In the genomic region with DNA sequence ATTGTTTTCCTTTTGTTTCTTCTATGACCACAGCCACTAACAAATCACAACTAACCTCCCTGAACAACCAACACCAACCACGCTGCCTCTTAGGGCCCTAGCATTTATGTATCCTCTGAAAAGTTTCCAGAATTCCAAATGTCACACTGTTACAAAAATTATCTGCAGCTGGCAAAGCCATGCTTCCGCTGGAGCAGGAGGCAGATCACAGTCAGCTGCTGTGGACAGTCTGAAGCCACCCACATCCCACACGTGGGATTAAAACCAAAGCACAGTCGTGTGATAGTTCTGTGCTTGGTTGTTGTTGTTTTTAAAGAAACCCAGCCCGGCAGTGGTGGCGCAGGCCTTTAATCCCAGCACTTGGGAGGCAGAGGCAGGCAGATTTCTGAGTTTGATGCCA, we compare ENCODE assay signal across 19 mouse cellular contexts. TPM values are rescaled to one million over a fixed set of nuclear protein-coding genes. Genes with fewer than 3 reads are reported as not detected.
A peak's percentile ranks its signal among the peaks of the same experiment; 100 is the strongest.
DNase-seq lines count a peak whose midpoint lies in the region; ATAC-seq and TF ChIP-seq lines count a peak whose summit lies in the region.
"Had no signal": no experiment of that assay in that cellular context is flagged by ENCODE, and none has a peak within 500 bp of the region (broad histone marks: within the 10 kb centered on the region; RNA-seq: fewer than 3 reads in every experiment).

No protein-coding gene starts in this region.

- H3K36me3 ChIP-seq in intestine, embryonic 15.5 days = no peaks in the 10 kb centered on the region
- H3K36me3 ChIP-seq in intestine, embryonic 16.5 days (ENCODE audit: control insufficient read depth, insufficient read depth, low read length) = no peaks in the 10 kb centered on the region
- H3K36me3 ChIP-seq in lung, embryonic 15.5 days = no peaks in the 10 kb centered on the region
- no peaks in the 10 kb centered on the region for H3K36me3 ChIP-seq in stomach, embryonic 15.5 days
- H3K36me3 ChIP-seq: midbrain, embryonic 13.5 days had no signal

- no peaks in the 10 kb centered on the region for H3K9me3 ChIP-seq in intestine, embryonic 15.5 days
- no peaks in the 10 kb centered on the region for H3K9me3 ChIP-seq in intestine, embryonic 16.5 days (ENCODE audit: control insufficient read depth, low read length)
- H3K9me3 ChIP-seq in lung, embryonic 15.5 days = no peaks in the 10 kb centered on the region
- no peaks in the 10 kb centered on the region for H3K9me3 ChIP-seq in stomach, embryonic 15.5 days
- H3K9me3 ChIP-seq: midbrain, embryonic 13.5 days had no signal

- no peak overlapping the region for H3K4me3 ChIP-seq in gastrocnemius, adult 2 months
- H3K4me3 ChIP-seq in intestine, embryonic 15.5 days (replicated peaks) = no peak overlapping the region
- H3K4me3 ChIP-seq in intestine, embryonic 16.5 days (ENCODE audit: low read length) = no peak overlapping the region
- no peak overlapping the region for H3K4me3 ChIP-seq in lung, embryonic 15.5 days
- no peak overlapping the region for H3K4me3 ChIP-seq in lung, adult 2 months (replicated peaks; ENCODE audit: extremely low read depth, low read depth, low read length)
- no peak overlapping the region for H3K4me3 ChIP-seq in stomach, embryonic 15.5 days (replicated peaks)
- H3K4me3 ChIP-seq: midbrain, embryonic 13.5 days had no signal

- WGBS in intestine, embryonic 15.5 days = 64% methylated on average over 6 of the region's 6 CpGs
- WGBS in intestine, embryonic 16.5 days = 62% methylated on average over 6 of the region's 6 CpGs
- WGBS in lung, embryonic 15.5 days = 48% methylated on average over 6 of the region's 6 CpGs
- 66% methylated on average over 6 of the region's 6 CpGs for WGBS in lung, adult 2 months
- 56% methylated on average over 6 of the region's 6 CpGs for WGBS in stomach, embryonic 15.5 days

- no peak overlapping the region for H3K4me2 ChIP-seq in intestine, embryonic 15.5 days (replicated peaks)
- no peak overlapping the region for H3K4me2 ChIP-seq in intestine, embryonic 16.5 days (ENCODE audit: low read depth, low read length)
- no peak overlapping the region for H3K4me2 ChIP-seq in lung, embryonic 15.5 days
- H3K4me2 ChIP-seq in stomach, embryonic 15.5 days = no peak overlapping the region
- H3K4me2 ChIP-seq: midbrain, embryonic 13.5 days had no signal

- DNase-seq in gastrocnemius, adult 2 months = no peak
- DNase-seq in gastrocnemius, adult 18-20 months (ENCODE audit: low spot score) = no peak
- no peak for DNase-seq in lung, adult 2 months
- DNase-seq in embryo, embryonic 9.5 days (ENCODE audit: extremely low spot score) = no peak
- DNase-seq: adrenal gland, postnatal 36 days; cerebellum, postnatal 14 days; forebrain, postnatal 0 days; gastrocnemius, postnatal 14 days; liver; right cerebral cortex, adult 18-20 months; spleen, adult 18-20 months; thymus, postnatal 36 days had no signal

- TF ChIP-seq CTCF in gastrocnemius, adult 2 months (IDR thresholded peaks at IDR 0.05) = no peak
- TF ChIP-seq CTCF in lung, adult 2 months (IDR thresholded peaks at IDR 0.05; ENCODE audit: insufficient read depth, low read length) = no peak

- intact Hi-C loops in gastrocnemius, adult 2 months (cut with DNase I) = no loop called here

- no peaks in the 10 kb centered on the region for H3K27me3 ChIP-seq in intestine, embryonic 15.5 days (replicated peaks)
- H3K27me3 ChIP-seq in intestine, embryonic 16.5 days (replicated peaks; ENCODE audit: control insufficient read depth, insufficient read depth, low read length) = no peaks in the 10 kb centered on the region
- H3K27me3 ChIP-seq in lung, embryonic 15.5 days = peaks cover 15% of the 10 kb centered on the region; the same call in 1 of the 2 replicates
- no peaks in the 10 kb centered on the region for H3K27me3 ChIP-seq in stomach, embryonic 15.5 days (replicated peaks)
- H3K27me3 ChIP-seq: midbrain, embryonic 13.5 days had no signal

- no peak for TF ChIP-seq POLR2A in lung, adult 2 months (IDR thresholded peaks at IDR 0.05; ENCODE audit: borderline replicate concordance, extremely low read depth, low read depth, low read length)

- H3K9ac ChIP-seq in intestine, embryonic 15.5 days = no peak overlapping the region
- H3K9ac ChIP-seq in intestine, embryonic 16.5 days (ENCODE audit: low read depth, low read length) = no peak overlapping the region
- H3K9ac ChIP-seq in lung, embryonic 15.5 days = no peak overlapping the region
- H3K9ac ChIP-seq in stomach, embryonic 15.5 days = no peak overlapping the region
- H3K9ac ChIP-seq: forebrain, postnatal 0 days; midbrain, embryonic 13.5 days had no signal

- ATAC-seq in intestine, embryonic 15.5 days = no peak
- ATAC-seq in intestine, embryonic 16.5 days = no peak
- no peak for ATAC-seq in lung, embryonic 15.5 days (ENCODE audit: borderline replicate concordance, extremely low read depth, low FRiP score, low TSS enrichment)
- ATAC-seq in stomach, embryonic 15.5 days (ENCODE audit: insufficient read depth, low FRiP score, low read depth) = no peak
- ATAC-seq: forebrain, postnatal 0 days; midbrain, embryonic 13.5 days had no signal

- peak overlapping the region; percentile 28; the same call in 1 of the 2 replicates for H3K27ac ChIP-seq in gastrocnemius, adult 2 months
- peak overlapping the region; percentile 61; the same call in 1 of the 2 replicates for H3K27ac ChIP-seq in intestine, embryonic 15.5 days
- no peak overlapping the region for H3K27ac ChIP-seq in intestine, embryonic 16.5 days (ENCODE audit: low read length)
- H3K27ac ChIP-seq in lung, embryonic 15.5 days = peak overlapping the region; percentile 85
- 0 out of 2 replicates have a peak overlapping the region, but pooled peaks have one; percentile 36 for H3K27ac ChIP-seq in stomach, embryonic 15.5 days
- H3K27ac ChIP-seq: midbrain, embryonic 13.5 days had no signal

- peaks cover 37% of the 10 kb centered on the region for H3K4me1 ChIP-seq in intestine, embryonic 15.5 days (replicated peaks)
- peaks cover 43% of the 10 kb centered on the region for H3K4me1 ChIP-seq in intestine, embryonic 16.5 days (ENCODE audit: control insufficient read depth, insufficient read depth, low read length)
- peaks cover 55% of the 10 kb centered on the region for H3K4me1 ChIP-seq in lung, embryonic 15.5 days
- peaks cover 10% of the 10 kb centered on the region for H3K4me1 ChIP-seq in lung, adult 2 months (ENCODE audit: control insufficient read depth, insufficient read depth, low read length)
- H3K4me1 ChIP-seq in stomach, embryonic 15.5 days = peaks cover 28% of the 10 kb centered on the region

RNA-seq across cellular contexts. Expression of gene Emc8, which starts 30.7 kb away (rescaled TPM):
- 10 to 100 TPM; 22.2 to 25.6 TPM for total RNA-seq in gastrocnemius, adult 2 months (2021)
- 10 to 100 TPM; 19.6 to 21.0 TPM for total RNA-seq in gastrocnemius, adult 18-20 months (2021)
- 235 and 246 TPM in 2 replicates for polyA plus RNA-seq in intestine, embryonic 15.5 days (2015; fragmentation: Nextera tagmentation; extraction: Ambion mirVana)
- 214 and 235 TPM in 2 replicates for polyA plus RNA-seq in intestine, embryonic 16.5 days (2015; fragmentation: Nextera tagmentation; extraction: Ambion mirVana)
- 264 and 278 TPM in 2 replicates for polyA plus RNA-seq in lung, embryonic 15.5 days (2015; fragmentation: Nextera tagmentation; extraction: Ambion mirVana)
- polyA plus RNA-seq in lung, adult 2 months (2012; rRNA removed) = 56.8 and 71.2 TPM in 2 replicates
- polyA plus RNA-seq in stomach, embryonic 15.5 days (2015; fragmentation: Nextera tagmentation; extraction: Ambion mirVana) = 208 and 227 TPM in 2 replicates

RNA-seq across cellular contexts. Expression of gene Cox4i1, which starts 31.1 kb away (rescaled TPM):
- 1,000 to 10,000 TPM; 1,376 to 1,812 TPM for total RNA-seq in gastrocnemius, adult 2 months (2021)
- 1,000 to 10,000 TPM; 1,486 to 1,625 TPM for total RNA-seq in gastrocnemius, adult 18-20 months (2021)
- polyA plus RNA-seq in intestine, embryonic 15.5 days (2015; fragmentation: Nextera tagmentation; extraction: Ambion mirVana) = 1,472 and 1,529 TPM in 2 replicates
- polyA plus RNA-seq in intestine, embryonic 16.5 days (2015; fragmentation: Nextera tagmentation; extraction: Ambion mirVana) = 1,710 and 1,737 TPM in 2 replicates
- polyA plus RNA-seq in lung, embryonic 15.5 days (2015; fragmentation: Nextera tagmentation; extraction: Ambion mirVana) = 1,022 and 1,082 TPM in 2 replicates
- polyA plus RNA-seq in lung, adult 2 months (2012; rRNA removed) = 606 and 728 TPM in 2 replicates
- polyA plus RNA-seq in stomach, embryonic 15.5 days (2015; fragmentation: Nextera tagmentation; extraction: Ambion mirVana) = 1,112 and 1,167 TPM in 2 replicates

RNA-seq across cellular contexts. Expression of gene Gm27021, which starts 31.2 kb away (rescaled TPM):
- not detected for total RNA-seq in gastrocnemius, adult 2 months (2021)
- not detected for total RNA-seq in gastrocnemius, adult 18-20 months (2021)
- 2.0 and 2.2 TPM in 2 replicates for polyA plus RNA-seq in intestine, embryonic 15.5 days (2015; fragmentation: Nextera tagmentation; extraction: Ambion mirVana)
- polyA plus RNA-seq in intestine, embryonic 16.5 days (2015; fragmentation: Nextera tagmentation; extraction: Ambion mirVana) = 1.5 TPM in 2 replicates
- polyA plus RNA-seq in lung, embryonic 15.5 days (2015; fragmentation: Nextera tagmentation; extraction: Ambion mirVana) = 2.3 TPM in 2 replicates
- 0.92 and 1.3 TPM in 2 replicates for polyA plus RNA-seq in lung, adult 2 months (2012; rRNA removed)
- polyA plus RNA-seq in stomach, embryonic 15.5 days (2015; fragmentation: Nextera tagmentation; extraction: Ambion mirVana) = 2.0 and 3.0 TPM in 2 replicates
- total RNA-seq: gastrocnemius, postnatal 14 days; hematopoietic stem cell, adult 5-6 weeks; left cerebral cortex, postnatal 14 days had no signal

RNA-seq across cellular contexts. Expression of gene Irf8, which starts 37.1 kb away (rescaled TPM):
- total RNA-seq in gastrocnemius, adult 2 months (2021) = 10 to 100 TPM in 1 of 2 experiments, 1 to 10 TPM in 1; 4.8 to 11.2 TPM
- total RNA-seq in gastrocnemius, adult 18-20 months (2021) = 1 to 10 TPM; 7.6 to 9.0 TPM
- 41.9 and 46.6 TPM in 2 replicates for polyA plus RNA-seq in intestine, embryonic 15.5 days (2015; fragmentation: Nextera tagmentation; extraction: Ambion mirVana)
- 55.5 and 55.6 TPM in 2 replicates for polyA plus RNA-seq in intestine, embryonic 16.5 days (2015; fragmentation: Nextera tagmentation; extraction: Ambion mirVana)
- 16.4 and 18.1 TPM in 2 replicates for polyA plus RNA-seq in lung, embryonic 15.5 days (2015; fragmentation: Nextera tagmentation; extraction: Ambion mirVana)
- polyA plus RNA-seq in lung, adult 2 months (2012; rRNA removed) = 38.6 and 44.7 TPM in 2 replicates
- 21.8 and 23.0 TPM in 2 replicates for polyA plus RNA-seq in stomach, embryonic 15.5 days (2015; fragmentation: Nextera tagmentation; extraction: Ambion mirVana)

RNA-seq across cellular contexts. Expression of gene 1190005I06Rik, which starts 51.6 kb away (rescaled TPM):
- total RNA-seq in gastrocnemius, adult 2 months (2021) = 1 to 10 TPM in 1 of 2 experiments, under 1 TPM in 1; 0.77 to 1.0 TPM
- total RNA-seq in gastrocnemius, adult 18-20 months (2021) = 1 to 10 TPM in 1 of 2 experiments, under 1 TPM in 1; 0.37 to 1.0 TPM
- polyA plus RNA-seq in intestine, embryonic 15.5 days (2015; fragmentation: Nextera tagmentation; extraction: Ambion mirVana) = 1.3 and 2.5 TPM in 2 replicates
- polyA plus RNA-seq in intestine, embryonic 16.5 days (2015; fragmentation: Nextera tagmentation; extraction: Ambion mirVana) = 1.8 and 1.9 TPM in 2 replicates
- polyA plus RNA-seq in lung, embryonic 15.5 days (2015; fragmentation: Nextera tagmentation; extraction: Ambion mirVana) = 5.1 and 5.8 TPM in 2 replicates
- 2.4 and 6.2 TPM in 2 replicates for polyA plus RNA-seq in lung, adult 2 months (2012; rRNA removed)
- polyA plus RNA-seq in stomach, embryonic 15.5 days (2015; fragmentation: Nextera tagmentation; extraction: Ambion mirVana) = 2.4 and 3.8 TPM in 2 replicates
- total RNA-seq: hematopoietic stem cell, adult 5-6 weeks had no signal
